In genomic region chr9:44406906-44407751, GRCm38 (mm10) we compare ENCODE assay signal across 7 mouse cellular contexts. TPM values are rescaled to one million over a fixed set of nuclear protein-coding genes. Genes with fewer than 3 reads are reported as not detected.
DNase-seq lines count a peak whose midpoint lies in the region; ATAC-seq lines count a peak whose summit lies in the region.

Rps25 (plus strand) TSS chr9:44407139.
Trappc4 (minus strand) TSS chr9:44407600.

- ATAC-seq in intestine, embryonic 15.5 days = peak; percentile 96

- no peaks in the 10 kb centered on the region for H3K9me3 ChIP-seq in intestine, embryonic 15.5 days
- no peaks in the 10 kb centered on the region for H3K9me3 ChIP-seq in midbrain, embryonic 10.5 days (replicated peaks)

- peak within 1 kb of the TSS; percentile 95 for H3K27ac ChIP-seq in intestine, embryonic 15.5 days
- peak within 1 kb of the TSS; percentile 94 for H3K27ac ChIP-seq in midbrain, embryonic 10.5 days (replicated peaks)

- H3K4me2 ChIP-seq in intestine, embryonic 15.5 days (replicated peaks) = peak within 1 kb of the TSS; percentile 63

- H3K4me3 ChIP-seq in intestine, embryonic 15.5 days (replicated peaks) = peak within 1 kb of the TSS; percentile 83
- peak within 1 kb of the TSS; percentile 93 for H3K4me3 ChIP-seq in midbrain, embryonic 10.5 days

- H3K36me3 ChIP-seq in intestine, embryonic 15.5 days = peaks cover 38% of the 10 kb centered on the region
- peaks cover 75% of the 10 kb centered on the region for H3K36me3 ChIP-seq in midbrain, embryonic 10.5 days

- peak; percentile 94 for DNase-seq in adrenal gland, adult 2 months
- peak; percentile 91 for DNase-seq in embryo, embryonic 11.5 days (ENCODE audit: low read depth, low spot score)
- DNase-seq in gastrocnemius, postnatal 36 days = peak; percentile 88
- peak; percentile 91 to 95 for DNase-seq in left cerebral cortex, postnatal 25 days (ENCODE audit: low spot score in 2 of 2)
- DNase-seq in midbrain, embryonic 10.5 days (ENCODE audit: low spot score) = peak; percentile 97
- DNase-seq in right cerebral cortex, postnatal 4 days = peak; percentile 83

- intact Hi-C loops in gastrocnemius, postnatal 36 days (cut with DNase I) = no loop called here
- intact Hi-C loops in left cerebral cortex, postnatal 25 days (cut with DNase I) = no loop called here

- peak within 1 kb of the TSS; percentile 91 for H3K9ac ChIP-seq in intestine, embryonic 15.5 days

- peaks cover 6% of the 10 kb centered on the region; the same call in 1 of the 2 replicates for H3K4me1 ChIP-seq in intestine, embryonic 15.5 days (replicated peaks)
- peaks cover 29% of the 10 kb centered on the region for H3K4me1 ChIP-seq in midbrain, embryonic 10.5 days

- WGBS in intestine, embryonic 15.5 days = under 1% methylated on average over 51 of the region's 51 CpGs
- WGBS in midbrain, embryonic 10.5 days = under 1% methylated on average over 51 of the region's 51 CpGs

- H3K27me3 ChIP-seq in intestine, embryonic 15.5 days (replicated peaks) = no peaks in the 10 kb centered on the region
- no peaks in the 10 kb centered on the region for H3K27me3 ChIP-seq in midbrain, embryonic 10.5 days (ENCODE audit: low read depth, poor library complexity, severe bottlenecking)

RNA-seq across cellular contexts. Expression of gene Rps25, which starts in this region (rescaled TPM):
- 1,000 to 10,000 TPM; 1,025 to 1,177 TPM for total RNA-seq in adrenal gland, adult 2 months (2021)
- polyA plus RNA-seq in adrenal gland, adult 2 months (2012; rRNA removed) = 21.7 and 23.2 TPM in 2 replicates
- total RNA-seq in gastrocnemius, postnatal 36 days (2021) = 100 to 1,000 TPM; 584 to 735 TPM
- 2,026 and 2,084 TPM in 2 replicates for polyA plus RNA-seq in intestine, embryonic 15.5 days (2015; fragmentation: Nextera tagmentation; extraction: Ambion mirVana)
- total RNA-seq in left cerebral cortex, postnatal 25 days (2021) = 100 to 1,000 TPM; 615 to 632 TPM
- 1,926 and 2,208 TPM in 2 replicates for polyA plus RNA-seq in midbrain, embryonic 10.5 days (2016; fragmentation: Nextera tagmentation; extraction: Ambion mirVana)

RNA-seq across cellular contexts. Expression of gene Trappc4, which starts in this region (rescaled TPM):
- total RNA-seq in adrenal gland, adult 2 months (2021) = 10 to 100 TPM; 81.3 to 92.1 TPM
- 44.2 and 51.2 TPM in 2 replicates for polyA plus RNA-seq in adrenal gland, adult 2 months (2012; rRNA removed)
- total RNA-seq in gastrocnemius, postnatal 36 days (2021) = 10 to 100 TPM; 13.2 to 16.1 TPM
- polyA plus RNA-seq in intestine, embryonic 15.5 days (2015; fragmentation: Nextera tagmentation; extraction: Ambion mirVana) = 122 and 123 TPM in 2 replicates
- total RNA-seq in left cerebral cortex, postnatal 25 days (2021) = 10 to 100 TPM; 67.6 to 68.8 TPM
- polyA plus RNA-seq in midbrain, embryonic 10.5 days (2016; fragmentation: Nextera tagmentation; extraction: Ambion mirVana) = 216 and 244 TPM in 2 replicates

Comparison
In these comparisons a context has a peak if more than half of its experiments do, and no peak if none do; other contexts are left out.
1. Peak in every context shown above with its lines: DNase-seq, ATAC-seq, H3K4me3 ChIP-seq and H3K27ac ChIP-seq.
2. RNA of gene Rps25 (polyA plus RNA-seq): 1,926 to 2,208 TPM in midbrain, embryonic 10.5 days and 2,026 to 2,084 TPM in intestine, embryonic 15.5 days; 21.7 to 23.2 TPM in adrenal gland, adult 2 months; every median in the first group is over 10 times any median in the second.